Mouse (Mus musculus): Measurements from ENCODE around the gene Ica1.

GRCm38 (mm10) chr6:8628226-8628625, 150.1 kb downstream of the Ica1 start:
- TF ChIP-seq POLR2A (IDR thresholded peaks at IDR 0.05; ENCODE audit: control insufficient read depth, low read depth, low read length) (no peak), CTCF (IDR thresholded peaks at IDR 0.05; ENCODE audit: control insufficient read depth, insufficient read depth, insufficient replicate concordance, low read depth, low read length) (no peak)
